Mouse (Mus musculus) embryonic facial prominence, embryonic 15.5 days (tissue): ENCODE data around the gene Zan. TPM values are rescaled to one million over a fixed set of nuclear protein-coding genes. Genes with fewer than 3 reads are reported as not detected.

Source experiments
- ATAC-seq: fragments of 200-750 bp; cut with Nextera tagmentation; 2 replicates; pipeline ENCODE4 v1.8.0; 2017; ENCODE audit warnings: low read depth, moderate TSS enrichment; ENCODE audit not compliant: insufficient number of reproducible peaks, low FRiP score, low TSS enrichment
- H3K27ac ChIP-seq: fragments of 300-500 bp; sonication (generic); replicated peaks from 2 replicates; pipeline ENCODE4 v1.5.1; 2015; ENCODE audit warnings: mild to moderate bottlenecking, inconsistent platforms
- H3K27me3 ChIP-seq: fragments of 300-500 bp; sonication (generic); 2 replicates; pipeline ENCODE4 v1.6.1; 2015; ENCODE audit warnings: inconsistent platforms
- H3K36me3 ChIP-seq: fragments of 300-500 bp; sonication (generic); 2 replicates; pipeline ENCODE4 v1.6.1; 2015; ENCODE audit warnings: mild to moderate bottlenecking, inconsistent platforms
- H3K4me1 ChIP-seq: fragments of 300-500 bp; sonication (generic); 2 replicates; pipeline ENCODE4 v1.6.1; 2015; ENCODE audit warnings: inconsistent platforms
- H3K4me2 ChIP-seq: fragments of 300-500 bp; sonication (generic); replicated peaks from 2 replicates; pipeline ENCODE4 v1.6.1; 2015; ENCODE audit warnings: mild to moderate bottlenecking, inconsistent platforms
- H3K4me3 ChIP-seq: fragments of 300-500 bp; sonication (generic); replicated peaks from 2 replicates; pipeline ENCODE4 v1.5.1; 2015; ENCODE audit warnings: mild to moderate bottlenecking, inconsistent platforms
- H3K9ac ChIP-seq: fragments of 300-500 bp; sonication (generic); 2 replicates; pipeline ENCODE4 v1.6.1; 2015; ENCODE audit warnings: inconsistent platforms
- H3K9me3 ChIP-seq: fragments of 300-500 bp; sonication (generic); replicated peaks from 2 replicates; pipeline ENCODE4 v1.6.1; 2016; ENCODE audit warnings: inconsistent platforms
- whole genome bisulfite sequencing: fragments of 180-500 bp; shearing (Covaris S2); methylation state at CpG from one replicate; pipeline ENCODE4 v1.1.7; 2015; 5-methylcytosine and 5-hydroxymethylcytosine counted together
- polyA plus RNA-seq: library from polyadenylated mRNA; unstranded; fragments of >200 nt; fragmentation: Nextera tagmentation; extraction: Ambion mirVana; gene quantifications from 2 replicates; pipeline ENCODE4 v1.2.1, GENCODE M21; 2015

Zan gene
- polyA plus RNA-seq, 1 experiment from 2014 or later: 0.23 TPM

GRCm38 (mm10) chr5:137410066-137410465, 66.8 kb downstream of the Zan start:
- 74% methylated on average over 3 of the region's 3 CpGs for WGBS
- no peaks in the 10 kb centered on the region for H3K36me3 ChIP-seq
- H3K4me2 ChIP-seq: no peak overlapping the region
- H3K27ac ChIP-seq: no peak overlapping the region
- no peak overlapping the region for H3K4me3 ChIP-seq
- H3K4me1 ChIP-seq: no peaks in the 10 kb centered on the region
- H3K27me3 ChIP-seq: no peaks in the 10 kb centered on the region
- ATAC-seq: no peak
- no peak overlapping the region for H3K9ac ChIP-seq
- no peaks in the 10 kb centered on the region for H3K9me3 ChIP-seq

GRCm38 (mm10) chr5:137409451-137409850, 67.4 kb downstream of the Zan start:
- H3K4me3 ChIP-seq: no peak overlapping the region
- H3K4me2 ChIP-seq: no peak overlapping the region
- H3K9ac ChIP-seq: no peak overlapping the region
- H3K27me3 ChIP-seq: no peaks in the 10 kb centered on the region
- H3K27ac ChIP-seq: no peak overlapping the region
- ATAC-seq: no peak
- H3K36me3 ChIP-seq: no peaks in the 10 kb centered on the region
- no peaks in the 10 kb centered on the region for H3K9me3 ChIP-seq
- 54% methylated on average over 6 of the region's 6 CpGs for WGBS
- H3K4me1 ChIP-seq: no peaks in the 10 kb centered on the region

DNA sequence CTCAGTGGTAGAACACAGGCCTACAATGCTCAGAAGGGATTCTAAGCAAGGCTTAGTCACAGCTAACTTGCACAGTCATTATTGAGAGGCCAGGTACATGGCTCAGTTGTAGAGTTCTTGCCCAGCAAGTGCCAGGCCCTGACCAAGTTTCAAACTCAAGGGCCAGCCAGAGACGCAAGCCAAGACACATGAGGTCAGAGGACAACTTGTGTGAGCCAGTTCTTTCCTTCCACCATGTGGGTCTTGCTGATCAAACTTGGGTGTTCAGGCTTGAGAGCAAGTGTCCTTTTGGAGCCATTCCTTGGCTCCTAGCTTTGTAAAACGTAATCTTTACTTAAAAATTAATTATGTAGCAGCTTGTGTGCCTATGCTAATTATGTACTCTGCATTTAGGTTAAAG, 72.8 kb downstream of the Zan start:
- Histone ChIP-seq H3K4me2 (no peak overlapping the region), H3K9ac (no peak overlapping the region), H3K27ac (no peak overlapping the region), H3K4me1 (0 out of 2 replicates have a peak, but pooled peaks cover 2% of the 10 kb centered on the region), H3K9me3 (no peaks in the 10 kb centered on the region), H3K27me3 (no peaks in the 10 kb centered on the region), H3K4me3 (no peak overlapping the region), H3K36me3 (no peaks in the 10 kb centered on the region)
- no peak for ATAC-seq
- 67% methylated on average over 2 of the region's 2 CpGs for WGBS

DNA sequence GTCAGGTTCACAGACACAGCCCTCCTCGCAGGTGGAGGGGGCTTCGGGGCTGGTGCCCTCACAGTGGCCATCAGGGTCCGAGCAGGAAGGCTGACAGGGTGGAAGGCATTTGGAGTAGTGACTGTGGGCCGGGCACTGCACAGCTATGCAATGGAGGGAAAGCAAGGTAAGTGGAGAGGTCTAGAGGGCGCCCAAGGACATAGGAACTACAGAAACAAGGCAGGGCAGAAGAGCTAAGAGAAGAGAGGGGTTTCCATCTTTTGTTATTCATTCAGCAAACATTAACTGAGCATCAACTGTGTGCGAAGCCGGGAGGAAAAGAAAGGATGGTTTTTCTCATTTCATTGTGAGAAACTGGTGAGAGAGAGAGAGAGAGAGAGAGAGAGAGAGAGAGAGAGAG, 82.4 kb downstream of the Zan start:
- Histone ChIP-seq H3K9me3 (no peaks in the 10 kb centered on the region), H3K4me3 (no peak overlapping the region), H3K36me3 (no peaks in the 10 kb centered on the region), H3K4me1 (no peaks in the 10 kb centered on the region), H3K4me2 (no peak overlapping the region), H3K9ac (no peak overlapping the region), H3K27ac (no peak overlapping the region), H3K27me3 (no peaks in the 10 kb centered on the region)
- no peak for ATAC-seq
- WGBS: 43% methylated on average over 7 of the region's 7 CpGs

DNA sequence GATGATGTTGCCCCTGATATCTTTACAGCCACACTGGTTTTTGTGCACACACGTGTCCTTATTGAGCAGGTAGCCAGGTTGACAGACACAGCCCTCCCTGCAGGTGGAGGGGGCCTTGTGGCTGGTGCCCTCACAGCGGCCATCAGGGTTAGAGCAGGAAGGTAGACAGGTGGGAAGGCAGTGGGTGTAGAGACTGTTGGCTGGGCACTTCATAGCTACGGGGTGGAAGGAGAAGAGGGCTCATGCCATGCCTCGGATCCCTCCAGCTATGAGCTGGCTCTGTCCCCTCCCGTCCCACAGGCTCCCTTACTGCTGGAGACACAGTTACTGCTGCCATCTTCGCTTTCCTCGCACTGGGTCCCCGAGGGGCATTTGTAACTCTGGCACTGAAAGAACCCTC, 85.2 kb downstream of the Zan start:
- H3K36me3 ChIP-seq: no peaks in the 10 kb centered on the region
- no peak overlapping the region for H3K4me3 ChIP-seq
- no peaks in the 10 kb centered on the region for H3K9me3 ChIP-seq
- no peak overlapping the region for H3K27ac ChIP-seq
- WGBS: 75% methylated on average over 8 of the region's 8 CpGs
- no peaks in the 10 kb centered on the region for H3K4me1 ChIP-seq
- no peak overlapping the region for H3K4me2 ChIP-seq
- H3K27me3 ChIP-seq: no peaks in the 10 kb centered on the region
- ATAC-seq: no peak
- no peak overlapping the region for H3K9ac ChIP-seq

DNA sequence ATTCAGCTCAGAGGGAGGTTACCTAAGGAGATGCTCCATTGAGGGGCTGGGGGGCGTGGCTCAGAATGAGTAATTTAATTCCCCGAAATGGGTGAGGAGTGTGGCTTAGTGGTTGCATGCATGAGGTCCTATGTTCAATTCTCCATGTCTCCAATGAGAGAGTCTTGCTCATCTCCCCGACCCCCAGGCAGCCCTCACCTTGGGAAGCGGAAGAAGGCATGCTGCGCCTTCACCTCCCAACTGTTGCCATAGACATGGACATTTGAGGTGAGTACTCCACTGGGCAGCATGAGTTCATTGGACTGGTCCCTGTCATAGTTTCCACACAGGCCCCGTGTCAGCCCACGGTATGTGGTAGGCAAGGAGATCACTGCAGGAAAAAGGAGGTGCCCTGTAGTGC, 90.2 kb downstream of the Zan start:
- no peak overlapping the region for H3K4me3 ChIP-seq
- WGBS: 80% methylated on average over 7 of the region's 7 CpGs
- no peaks in the 10 kb centered on the region for H3K36me3 ChIP-seq
- no peak overlapping the region for H3K27ac ChIP-seq
- no peaks in the 10 kb centered on the region for H3K9me3 ChIP-seq
- ATAC-seq: no peak
- H3K4me2 ChIP-seq: no peak overlapping the region
- no peak overlapping the region for H3K9ac ChIP-seq
- no peaks in the 10 kb centered on the region for H3K27me3 ChIP-seq
- H3K4me1 ChIP-seq: no peaks in the 10 kb centered on the region; the same call in 1 of the 2 replicates

- 71% methylated on average over 7 of the region's 7 CpGs for WGBS
- H3K36me3 ChIP-seq: no peaks in the 10 kb centered on the region
- no peak overlapping the region for H3K4me2 ChIP-seq
- H3K4me3 ChIP-seq: no peak overlapping the region
- H3K27ac ChIP-seq: no peak overlapping the region
- H3K9me3 ChIP-seq: no peaks in the 10 kb centered on the region
- no peaks in the 10 kb centered on the region; the same call in 1 of the 2 replicates for H3K4me1 ChIP-seq
- no peak for ATAC-seq
- H3K9ac ChIP-seq: no peak overlapping the region
- no peaks in the 10 kb centered on the region for H3K27me3 ChIP-seq
Observed at GRCm38 (mm10) chr5:137383441-137383840, 93.4 kb downstream of the Zan start.

- H3K4me1 ChIP-seq: peaks cover 8% of the 10 kb centered on the region
Observed at GRCm38 (mm10) chr5:137381152-137381551, 95.7 kb downstream of the Zan start.

DNA sequence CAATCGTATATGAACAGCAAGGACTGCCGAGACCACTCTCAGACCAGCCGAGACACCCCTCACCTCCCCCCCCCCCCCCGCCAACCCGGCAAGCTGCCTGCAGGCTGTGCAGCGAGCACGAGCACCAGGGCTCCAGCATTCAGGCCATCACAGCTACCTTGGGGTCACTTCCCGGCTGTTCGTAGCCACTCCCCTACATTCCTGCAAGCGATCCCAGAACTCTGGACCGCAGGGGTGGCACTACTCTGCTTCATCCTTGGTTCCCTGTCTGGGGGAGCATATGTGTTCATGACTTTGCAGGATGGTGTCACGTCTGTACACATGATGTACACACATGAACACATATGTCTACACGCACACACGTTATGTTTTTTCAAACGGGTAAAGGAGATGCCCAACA, 99.3 kb downstream of the Zan start:
- Histone ChIP-seq H3K9ac (no peak overlapping the region), H3K4me3 (no peak overlapping the region), H3K4me2 (peak overlapping the region; percentile 44; the same call in 1 of the 2 replicates), H3K36me3 (peaks cover 32% of the 10 kb centered on the region), H3K27ac (no peak overlapping the region), H3K4me1 (peaks cover 28% of the 10 kb centered on the region), H3K9me3 (no peaks in the 10 kb centered on the region), H3K27me3 (no peaks in the 10 kb centered on the region)
- 20% methylated on average over 10 of the region's 15 CpGs for WGBS
- ATAC-seq: no peak

More at GRCm38 (mm10) chr5:137381152-137381551, 95.7 kb downstream of the Zan start:
- Histone ChIP-seq H3K36me3 (no peaks in the 10 kb centered on the region), H3K4me3 (no peak overlapping the region), H3K27ac (no peak overlapping the region), H3K9ac (no peak overlapping the region), H3K9me3 (no peaks in the 10 kb centered on the region), H3K27me3 (no peaks in the 10 kb centered on the region), H3K4me2 (no peak overlapping the region)
- no peak for ATAC-seq
- 54% methylated on average over 4 of the region's 4 CpGs for WGBS

DNA sequence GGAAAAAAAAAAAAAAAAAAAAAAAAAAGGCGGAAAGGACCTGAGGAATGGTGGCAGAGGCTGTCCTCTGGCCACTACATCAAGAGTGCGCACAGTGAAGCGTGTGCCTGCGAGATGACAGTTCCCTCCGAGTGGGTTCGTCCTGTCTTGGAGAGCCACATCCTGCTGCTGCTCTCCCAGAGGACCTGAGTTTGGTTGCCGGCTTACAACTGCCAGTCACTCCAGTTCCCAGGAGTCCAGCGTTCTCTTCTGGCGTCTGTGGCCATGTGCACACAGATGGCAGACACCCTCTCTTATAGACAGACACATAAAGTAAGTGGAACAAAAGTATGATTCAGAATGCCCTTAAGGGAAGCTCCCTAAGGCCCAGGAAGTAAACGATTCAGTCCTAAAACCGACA, 99.7 kb downstream of the Zan start:
- Histone ChIP-seq H3K27me3 (no peaks in the 10 kb centered on the region), H3K27ac (no peak overlapping the region), H3K4me2 (peak overlapping the region; percentile 44), H3K4me3 (peak overlapping the region; percentile 5; the same call in 1 of the 2 replicates), H3K36me3 (peaks cover 36% of the 10 kb centered on the region), H3K9ac (no peak overlapping the region), H3K4me1 (peaks cover 28% of the 10 kb centered on the region), H3K9me3 (no peaks in the 10 kb centered on the region)
- ATAC-seq: 0 out of 2 replicates have a peak, but pooled peaks have one; percentile 16
- WGBS: 15% methylated on average over 10 of the region's 11 CpGs

- ATAC-seq: no peak
- WGBS: 55% methylated on average over 9 of the region's 9 CpGs
- Histone ChIP-seq H3K9ac (no peak overlapping the region), H3K4me1 (peaks cover 28% of the 10 kb centered on the region), H3K4me3 (no peak overlapping the region), H3K4me2 (no peak overlapping the region), H3K27ac (no peak overlapping the region), H3K36me3 (peaks cover 41% of the 10 kb centered on the region), H3K27me3 (no peaks in the 10 kb centered on the region), H3K9me3 (no peaks in the 10 kb centered on the region)
Observed at GRCm38 (mm10) chr5:137376722-137377121, 100.1 kb downstream of the Zan start.

DNA sequence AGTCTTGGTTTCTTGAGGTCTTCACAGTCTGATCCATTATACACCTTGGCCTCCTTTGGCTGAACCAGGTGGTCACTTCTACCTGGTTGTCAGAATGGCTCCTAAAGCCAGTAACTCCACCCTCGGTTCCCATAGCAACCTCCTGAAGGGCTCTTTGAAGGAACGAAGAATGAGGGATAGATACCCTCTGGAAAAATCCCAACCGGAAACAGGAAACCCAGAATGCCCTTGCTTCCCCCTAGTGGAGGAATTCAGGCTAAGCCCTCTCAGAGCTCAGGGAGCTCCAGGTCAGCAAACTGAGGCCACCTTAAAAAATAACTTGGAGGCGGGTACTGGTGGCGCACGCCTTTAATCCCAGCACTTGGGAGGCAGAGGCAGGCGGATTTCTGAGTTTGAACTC, 100.7 kb downstream of the Zan start:
- no peak overlapping the region for H3K4me3 ChIP-seq
- H3K4me2 ChIP-seq: no peak overlapping the region
- H3K4me1 ChIP-seq: peaks cover 28% of the 10 kb centered on the region
- peaks cover 45% of the 10 kb centered on the region for H3K36me3 ChIP-seq
- no peaks in the 10 kb centered on the region for H3K9me3 ChIP-seq
- H3K27me3 ChIP-seq: no peaks in the 10 kb centered on the region
- 29% methylated on average over 7 of the region's 7 CpGs for WGBS
- no peak overlapping the region for H3K9ac ChIP-seq
- no peak overlapping the region for H3K27ac ChIP-seq
- ATAC-seq: no peak
